Mouse (Mus musculus) spleen, adult 2 months (tissue): Measurements from ENCODE around the gene B4galt1.

Experiments used
- CTCF ChIP-seq: fragments of 200-500 bp; IDR thresholded peaks from 2 replicates; pipeline ENCODE4 v1.5.1; 2011; ENCODE audit warnings: mild to moderate bottlenecking, inconsistent platforms; ENCODE audit not compliant: insufficient read depth, insufficient read length, insufficient replicate concordance; ENCODE audit errors: extremely low read depth
- POLR2A ChIP-seq: fragments of 200-500 bp; IDR thresholded peaks from 2 replicates; pipeline ENCODE4 v1.6.1; 2011; ENCODE audit warnings: low read depth, low read length, inconsistent platforms

DNA sequence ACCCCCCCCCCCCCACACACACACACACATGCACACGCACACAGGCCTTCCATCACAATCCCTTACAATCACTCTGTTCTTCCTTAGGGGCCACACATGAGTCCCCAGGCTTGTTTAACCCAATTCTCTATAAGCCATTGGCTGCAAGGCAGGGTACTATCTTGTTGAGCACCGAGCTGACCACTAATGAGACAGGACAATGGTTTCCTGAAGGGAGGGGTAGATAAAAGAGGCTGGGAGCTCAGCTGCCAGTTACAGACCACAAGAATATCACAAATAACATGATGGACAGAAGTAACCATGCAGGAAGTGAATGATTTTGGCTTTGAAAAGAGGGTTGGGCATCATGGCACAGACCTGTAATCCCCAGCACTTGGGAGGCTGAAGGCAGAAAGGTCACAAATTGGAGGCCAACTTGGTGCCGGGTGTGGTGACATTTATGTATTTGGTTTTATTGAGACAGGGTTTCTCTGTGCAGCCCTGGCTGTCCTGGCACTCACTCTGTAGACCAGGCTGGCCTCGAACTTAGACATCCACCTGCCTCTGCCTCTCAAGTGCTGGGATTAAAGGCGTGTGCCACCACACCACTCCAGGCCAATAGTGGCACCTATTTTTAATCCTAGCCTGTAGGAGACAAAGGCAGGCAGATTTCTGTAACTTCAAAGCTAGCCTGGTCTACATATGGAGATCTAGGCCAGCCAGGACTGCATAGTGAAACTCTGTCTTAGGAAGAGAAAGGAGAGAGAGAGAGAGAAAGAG is 21.2 kb upstream of the B4galt1 start:
- no peak for TF ChIP-seq POLR2A
- no peak for TF ChIP-seq CTCF
